Mouse (Mus musculus) small intestine, adult 2 months (tissue): ENCODE results near the gene Shisa2. TPM values are rescaled to one million over a fixed set of nuclear protein-coding genes. Genes with fewer than 3 reads are reported as not detected.

Experiments
- H3K27ac ChIP-seq: fragments of 200-500 bp; 2 replicates; pipeline ENCODE4 v1.5.1; 2012; ENCODE audit warnings: low read depth, low read length, control low read depth, inconsistent platforms; ENCODE audit not compliant: insufficient read depth
- H3K27me3 ChIP-seq: fragments of 200-500 bp; 2 replicates; pipeline ENCODE4 v1.6.1; 2012; ENCODE audit warnings: mild to moderate bottlenecking, moderate library complexity, low read length, inconsistent platforms; ENCODE audit not compliant: control insufficient read depth, insufficient read depth
- H3K36me3 ChIP-seq: fragments of 200-500 bp; 2 replicates; pipeline ENCODE4 v1.6.1; 2012; ENCODE audit warnings: mild to moderate bottlenecking, low read length, control low read depth, inconsistent platforms; ENCODE audit not compliant: control insufficient read depth, insufficient read depth
- H3K4me1 ChIP-seq: fragments of 200-500 bp; 2 replicates; pipeline ENCODE4 v1.6.1; 2012; ENCODE audit warnings: low read length, inconsistent platforms, mixed read lengths; ENCODE audit not compliant: control insufficient read depth, insufficient read depth, insufficient read length
- H3K4me3 ChIP-seq: fragments of 200-500 bp; 2 replicates; pipeline ENCODE4 v1.5.1; 2012; ENCODE audit warnings: low read depth, mild to moderate bottlenecking, control low read depth, inconsistent platforms, low read length, moderate library complexity
- CTCF ChIP-seq: fragments of 200-500 bp; IDR thresholded peaks from 2 replicates; pipeline ENCODE4 v1.5.1; 2012; ENCODE audit warnings: low read depth, mild to moderate bottlenecking, control low read depth, inconsistent platforms, low read length, moderate library complexity, mixed read lengths; ENCODE audit not compliant: insufficient replicate concordance, insufficient read length; ENCODE audit errors: extremely low read depth
- POLR2A ChIP-seq: fragments of 200-500 bp; IDR thresholded peaks from 2 replicates; pipeline ENCODE4 v1.6.1; 2012; ENCODE audit warnings: low read depth, mild to moderate bottlenecking, control low read depth, inconsistent platforms, low read length, moderate library complexity
- WGBS: fragments of 180-500 bp; shearing (Covaris S2); methylation state at CpG from one replicate; pipeline ENCODE4 v1.1.7; 2018; 5-methylcytosine and 5-hydroxymethylcytosine counted together
- polyA plus RNA-seq: library from polyadenylated mRNA; depleted of rRNA; stranded (reverse); fragments of >200 nt; gene quantifications from 2 replicates; pipeline ENCODE4 v1.2.3, GENCODE M21; 2012

The Shisa2 gene
- polyA plus RNA-seq, 1 experiment, result 20.7 TPM

DNA sequence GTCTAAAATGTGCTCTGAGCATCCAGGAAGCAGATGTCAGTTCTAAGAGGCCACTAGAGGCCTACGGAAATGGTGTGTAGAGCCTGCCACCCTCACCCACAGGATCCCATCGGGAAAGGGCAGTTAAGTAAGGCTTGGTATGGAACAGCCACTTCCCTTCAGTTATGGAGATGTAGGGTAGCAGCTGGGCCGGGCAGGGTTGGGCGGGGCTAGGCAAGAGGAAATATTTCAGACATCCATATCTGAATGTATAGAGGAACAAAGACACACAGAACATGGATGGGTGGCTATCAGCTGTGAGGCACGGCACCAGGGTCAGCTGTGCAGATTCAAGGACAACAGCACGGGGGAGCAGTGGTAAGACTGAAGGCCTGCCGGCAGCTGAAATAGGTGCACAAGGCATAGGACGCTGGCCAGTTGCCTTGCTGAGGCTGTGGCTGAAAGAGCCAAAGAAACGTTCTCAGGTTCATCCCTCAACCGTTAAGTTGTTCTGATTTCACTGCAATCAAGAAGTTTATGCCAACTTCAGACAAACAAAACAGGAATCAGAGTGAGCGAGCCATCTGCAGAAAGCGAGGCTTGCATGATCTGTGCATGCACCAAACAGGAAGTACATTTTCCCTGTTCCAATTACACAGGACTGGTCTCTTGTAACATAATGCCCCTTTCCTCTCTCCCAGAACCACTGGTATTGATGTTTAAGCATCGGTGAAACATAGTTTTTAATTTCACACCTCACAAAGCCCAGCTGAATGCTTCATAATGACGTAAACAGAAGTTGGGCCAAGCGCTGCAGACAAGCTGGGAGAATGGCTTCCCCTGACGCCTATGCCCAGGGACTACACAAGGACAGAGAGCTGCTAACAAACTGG is 22.0 kb downstream of the Shisa2 start:
- no peak for TF ChIP-seq POLR2A
- no peak for TF ChIP-seq CTCF
- WGBS, result 59% methylated on average over 16 of the region's 16 CpGs
- peaks cover 4% of the 10 kb centered on the region; the same call in 1 of the 2 replicates for H3K4me1 ChIP-seq
- no peak overlapping the region for H3K4me3 ChIP-seq
- no peak overlapping the region for H3K27ac ChIP-seq
- H3K27me3 ChIP-seq, result no peaks in the 10 kb centered on the region
- no peaks in the 10 kb centered on the region for H3K36me3 ChIP-seq

GRCm38 (mm10) chr14:59648611-59649010 is 23.5 kb downstream of the Shisa2 start:
- Histone ChIP-seq H3K27ac (no peak overlapping the region), H3K36me3 (no peaks in the 10 kb centered on the region), H3K4me1 (no peaks in the 10 kb centered on the region), H3K4me3 (no peak overlapping the region), H3K27me3 (no peaks in the 10 kb centered on the region)
- 88% methylated on average over 10 of the region's 10 CpGs for WGBS
- no peak for TF ChIP-seq CTCF

DNA sequence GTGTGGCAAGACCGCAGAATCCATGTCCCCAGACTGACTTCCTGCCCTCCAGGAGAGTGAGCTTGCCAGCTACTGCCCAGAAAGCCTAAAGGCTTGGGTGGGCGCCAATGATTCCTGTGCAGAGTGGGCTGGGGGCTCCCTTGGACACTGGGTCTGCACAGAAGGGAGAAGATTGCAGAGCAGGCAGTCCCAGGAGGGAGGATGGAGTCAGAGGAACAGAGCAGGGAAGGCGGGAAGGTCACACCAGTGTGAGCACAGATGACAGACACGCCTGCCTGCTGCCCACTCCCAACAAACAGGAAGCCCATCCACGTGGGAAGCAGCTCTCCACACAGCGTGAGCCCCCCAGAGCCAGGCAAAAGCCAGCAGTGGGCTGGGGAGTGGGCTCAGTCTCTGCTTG is 24.2 kb downstream of the Shisa2 start:
- no peak overlapping the region for H3K27ac ChIP-seq
- WGBS, result 83% methylated on average over 6 of the region's 6 CpGs
- H3K4me3 ChIP-seq, result no peak overlapping the region
- TF ChIP-seq POLR2A (no peak), CTCF (no peak)
- H3K4me1 ChIP-seq, result no peaks in the 10 kb centered on the region
- H3K36me3 ChIP-seq, result no peaks in the 10 kb centered on the region
- no peaks in the 10 kb centered on the region for H3K27me3 ChIP-seq

DNA sequence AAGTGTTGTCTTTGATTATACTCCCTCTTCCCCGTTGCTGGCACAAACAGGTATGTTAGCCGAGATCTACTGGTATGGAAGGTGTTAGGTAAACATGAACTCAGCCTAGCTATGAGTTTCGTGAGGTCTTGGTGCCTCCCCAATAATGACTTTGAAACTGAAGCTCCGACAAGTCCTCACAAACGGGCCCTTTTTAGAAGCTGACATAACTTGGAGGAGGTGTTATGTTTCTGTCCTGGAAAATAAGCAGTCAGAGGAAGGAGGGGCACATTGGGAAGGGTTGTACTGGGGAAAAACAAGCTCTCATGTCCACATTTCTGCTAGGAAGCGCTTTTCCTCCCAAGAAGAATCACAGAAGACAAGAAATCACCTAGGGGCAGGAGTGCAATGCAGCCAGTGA is 31.5 kb downstream of the Shisa2 start:
- 85% methylated on average over 6 of the region's 6 CpGs for WGBS
- H3K27me3 ChIP-seq, result no peaks in the 10 kb centered on the region
- no peaks in the 10 kb centered on the region for H3K4me1 ChIP-seq
- no peak overlapping the region for H3K27ac ChIP-seq
- H3K36me3 ChIP-seq, result no peaks in the 10 kb centered on the region
- TF ChIP-seq POLR2A (no peak), CTCF (no peak)
- H3K4me3 ChIP-seq, result no peak overlapping the region

- H3K27me3 ChIP-seq, result no peaks in the 10 kb centered on the region
- no peak overlapping the region for H3K4me3 ChIP-seq
- no peaks in the 10 kb centered on the region for H3K36me3 ChIP-seq
- H3K27ac ChIP-seq, result no peak overlapping the region
- 98% methylated on average over 1 of the region's 1 CpGs for WGBS
- H3K4me1 ChIP-seq, result no peaks in the 10 kb centered on the region
- TF ChIP-seq CTCF, result no peak
- TF ChIP-seq POLR2A, result no peak
Measured at GRCm38 (mm10) chr14:59657098-59657497, 32.0 kb downstream of the Shisa2 start.

DNA sequence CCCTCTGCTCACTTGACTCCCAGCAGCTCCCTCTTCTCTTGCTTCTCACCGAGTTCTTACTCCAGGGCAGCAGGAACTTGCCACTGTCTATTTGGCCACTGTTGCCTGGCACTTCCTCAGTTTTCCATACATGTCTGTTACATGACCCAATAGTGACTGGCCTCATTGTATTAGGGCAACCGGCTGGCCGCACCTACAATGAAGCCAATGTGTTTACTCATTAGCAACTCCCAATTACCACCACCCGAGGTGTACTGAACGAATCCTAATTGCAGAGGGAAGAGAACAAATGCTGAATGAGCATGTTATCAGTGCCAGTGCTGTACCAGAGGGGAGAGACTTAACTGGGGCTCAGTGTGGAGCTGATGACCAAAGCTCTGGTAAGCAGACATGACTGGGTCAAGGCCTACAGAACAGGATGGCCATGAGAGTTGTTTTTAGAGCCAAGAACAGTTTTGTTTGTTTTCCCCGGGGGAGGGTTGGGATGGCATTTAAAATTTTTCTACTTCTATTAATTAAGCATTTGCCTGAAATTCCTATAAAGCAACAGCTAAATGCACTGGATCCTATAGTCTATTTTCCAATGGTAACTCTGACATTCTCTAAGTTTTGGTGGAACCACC is 47.9 kb downstream of the Shisa2 start:
- H3K4me3 ChIP-seq, result no peak overlapping the region
- H3K27ac ChIP-seq, result no peak overlapping the region
- H3K36me3 ChIP-seq, result no peaks in the 10 kb centered on the region
- peaks cover 3% of the 10 kb centered on the region; the same call in 1 of the 2 replicates for H3K4me1 ChIP-seq
- H3K27me3 ChIP-seq, result no peaks in the 10 kb centered on the region
- 78% methylated on average over 6 of the region's 6 CpGs for WGBS
- TF ChIP-seq CTCF (no peak), POLR2A (no peak)

DNA sequence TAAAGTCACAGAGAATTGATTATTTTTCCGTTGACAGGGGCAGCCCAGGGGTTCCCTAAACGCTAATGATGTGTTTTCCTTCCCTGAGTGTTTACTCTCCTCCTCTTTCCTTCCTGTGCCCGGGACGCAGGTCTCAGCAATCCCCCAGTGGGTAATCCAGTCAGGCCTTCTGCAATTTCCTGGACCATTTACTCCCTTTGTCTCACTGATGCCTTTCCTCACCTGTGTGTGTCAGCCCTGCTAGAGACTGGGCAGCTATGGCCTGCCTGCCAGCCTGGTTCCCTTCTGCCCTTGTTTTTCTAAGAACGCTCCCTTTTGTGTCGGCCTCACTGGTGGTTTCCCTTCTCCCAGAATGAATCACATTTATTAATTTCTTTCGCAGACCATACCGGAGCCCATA is 49.4 kb downstream of the Shisa2 start:
- WGBS, result 61% methylated on average over 8 of the region's 8 CpGs

More for the DNA sequence above, 49.4 kb downstream of the Shisa2 start:
- no peaks in the 10 kb centered on the region for H3K27me3 ChIP-seq
- H3K4me1 ChIP-seq, result no peaks in the 10 kb centered on the region
- no peak overlapping the region for H3K4me3 ChIP-seq
- TF ChIP-seq POLR2A, result no peak
- TF ChIP-seq CTCF, result no peak
- no peak overlapping the region for H3K27ac ChIP-seq
- no peaks in the 10 kb centered on the region for H3K36me3 ChIP-seq
